Mouse (Mus musculus): ENCODE results near the gene Hspg2. TPM values are rescaled to one million over a fixed set of nuclear protein-coding genes. Genes with fewer than 3 reads are reported as not detected.

The Hspg2 gene
- polyA plus RNA-seq, 1 experiment from 2014 or later = 34.2 TPM

GRCm38 (mm10) chr4:137449132-137449531 is 19.4 kb upstream of the Hspg2 start:
- Histone ChIP-seq H3K27me3 (no peaks in the 10 kb centered on the region), H3K4me3 (replicated peaks) (no peak overlapping the region), H3K9ac (no peak overlapping the region), H3K9me3 (replicated peaks) (no peaks in the 10 kb centered on the region), H3K36me3 (no peaks in the 10 kb centered on the region), H3K4me2 (no peak overlapping the region), H3K27ac (peak overlapping the region; percentile 33; the same call in 1 of the 2 replicates), H3K4me1 (peaks cover 23% of the 10 kb centered on the region)
- WGBS = 64% methylated on average over 2 of the region's 2 CpGs
- no peak for ATAC-seq (replicated peaks; ENCODE audit: low FRiP score)

GRCm38 (mm10) chr4:137449715-137450114 is 18.9 kb upstream of the Hspg2 start:
- H3K4me2 ChIP-seq = no peak overlapping the region
- H3K27me3 ChIP-seq = no peaks in the 10 kb centered on the region
- H3K36me3 ChIP-seq = no peaks in the 10 kb centered on the region
- H3K4me3 ChIP-seq (replicated peaks) = no peak overlapping the region
- ATAC-seq (replicated peaks; ENCODE audit: low FRiP score) = no peak
- H3K9me3 ChIP-seq (replicated peaks) = no peaks in the 10 kb centered on the region
- H3K9ac ChIP-seq = no peak overlapping the region
- H3K27ac ChIP-seq = no peak overlapping the region
- peaks cover 23% of the 10 kb centered on the region for H3K4me1 ChIP-seq
- WGBS = 79% methylated on average over 10 of the region's 10 CpGs

GRCm38 (mm10) chr4:137452190-137452589 is 16.4 kb upstream of the Hspg2 start:
- Histone ChIP-seq H3K27me3 (no peaks in the 10 kb centered on the region), H3K9me3 (replicated peaks) (no peaks in the 10 kb centered on the region), H3K36me3 (no peaks in the 10 kb centered on the region), H3K4me2 (no peak overlapping the region), H3K27ac (no peak overlapping the region), H3K9ac (no peak overlapping the region), H3K4me3 (replicated peaks) (no peak overlapping the region), H3K4me1 (peaks cover 23% of the 10 kb centered on the region)
- WGBS = 93% methylated on average over 6 of the region's 6 CpGs
- no peak for ATAC-seq (replicated peaks; ENCODE audit: low FRiP score)

- Histone ChIP-seq H3K4me2 (no peak within 1 kb of the TSS), H3K4me1 (peaks cover 19% of the 10 kb centered on the region), H3K36me3 (no peaks in the 10 kb centered on the region), H3K27me3 (no peaks in the 10 kb centered on the region), H3K9me3 (replicated peaks) (no peaks in the 10 kb centered on the region), H3K9ac (no peak within 1 kb of the TSS), H3K27ac (no peak within 1 kb of the TSS), H3K4me3 (replicated peaks) (no peak within 1 kb of the TSS)
- WGBS = 72% methylated on average over 8 of the region's 8 CpGs
- ATAC-seq (replicated peaks; ENCODE audit: low FRiP score) = no peak
Observed at GRCm38 (mm10) chr4:137453234-137453767, 15.3 kb upstream of the Hspg2 start, which contains the start of gene 1700013G24Rik. 1700013G24Rik (plus strand) TSS chr4:137453284.

GRCm38 (mm10) chr4:137454582-137454981 is 14.0 kb upstream of the Hspg2 start:
- no peak for ATAC-seq (replicated peaks; ENCODE audit: low FRiP score)

GRCm38 (mm10) chr4:137456581-137456980 is 12.0 kb upstream of the Hspg2 start:
- no peaks in the 10 kb centered on the region for H3K9me3 ChIP-seq (replicated peaks)
- H3K27ac ChIP-seq = no peak overlapping the region
- WGBS = 76% methylated on average over 12 of the region's 12 CpGs
- no peaks in the 10 kb centered on the region for H3K36me3 ChIP-seq
- no peak for ATAC-seq (replicated peaks; ENCODE audit: low FRiP score)
- no peak overlapping the region for H3K9ac ChIP-seq
- no peak overlapping the region for H3K4me3 ChIP-seq (replicated peaks)
- H3K4me2 ChIP-seq = no peak overlapping the region
- H3K4me1 ChIP-seq = peaks cover 30% of the 10 kb centered on the region
- H3K27me3 ChIP-seq = no peaks in the 10 kb centered on the region

More at GRCm38 (mm10) chr4:137454582-137454981, 14.0 kb upstream of the Hspg2 start:
- Histone ChIP-seq H3K9me3 (replicated peaks) (no peaks in the 10 kb centered on the region), H3K27ac (no peak overlapping the region), H3K9ac (no peak overlapping the region), H3K27me3 (no peaks in the 10 kb centered on the region), H3K4me1 (peaks cover 20% of the 10 kb centered on the region), H3K4me2 (no peak overlapping the region), H3K4me3 (replicated peaks) (no peak overlapping the region), H3K36me3 (no peaks in the 10 kb centered on the region)
- WGBS = 92% methylated on average over 14 of the region's 14 CpGs

GRCm38 (mm10) chr4:137457292-137457691 is 11.3 kb upstream of the Hspg2 start:
- Histone ChIP-seq H3K4me1 (peaks cover 37% of the 10 kb centered on the region), H3K27me3 (no peaks in the 10 kb centered on the region), H3K4me3 (replicated peaks) (no peak overlapping the region), H3K36me3 (no peaks in the 10 kb centered on the region), H3K9me3 (replicated peaks) (no peaks in the 10 kb centered on the region), H3K4me2 (no peak overlapping the region), H3K27ac (no peak overlapping the region), H3K9ac (no peak overlapping the region)
- no peak for ATAC-seq (replicated peaks; ENCODE audit: low FRiP score)
- WGBS = 79% methylated on average over 4 of the region's 4 CpGs

- Histone ChIP-seq H3K4me1 (peaks cover 40% of the 10 kb centered on the region), H3K9ac (no peak overlapping the region), H3K4me3 (replicated peaks) (no peak overlapping the region), H3K9me3 (replicated peaks) (no peaks in the 10 kb centered on the region), H3K27ac (peak overlapping the region; percentile 27; the same call in 1 of the 2 replicates), H3K27me3 (no peaks in the 10 kb centered on the region), H3K36me3 (no peaks in the 10 kb centered on the region), H3K4me2 (no peak overlapping the region)
- 75% methylated on average over 9 of the region's 9 CpGs for WGBS
- ATAC-seq (replicated peaks; ENCODE audit: low FRiP score) = no peak
Observed at GRCm38 (mm10) chr4:137458310-137458709, 10.3 kb upstream of the Hspg2 start.

- no peak overlapping the region for H3K4me3 ChIP-seq (replicated peaks)
- H3K9me3 ChIP-seq (replicated peaks) = no peaks in the 10 kb centered on the region
- no peak overlapping the region for H3K9ac ChIP-seq
- H3K4me1 ChIP-seq = peaks cover 39% of the 10 kb centered on the region
- H3K27me3 ChIP-seq = no peaks in the 10 kb centered on the region
- H3K27ac ChIP-seq = peak overlapping the region; percentile 27; the same call in 1 of the 2 replicates
- 46% methylated on average over 5 of the region's 5 CpGs for WGBS
- 0 out of 2 replicates have a peak, but pooled peaks have one; percentile 12 for ATAC-seq (replicated peaks; ENCODE audit: low FRiP score)
- H3K36me3 ChIP-seq = no peaks in the 10 kb centered on the region
- H3K4me2 ChIP-seq = no peak overlapping the region
Observed at GRCm38 (mm10) chr4:137458861-137459260, 9.7 kb upstream of the Hspg2 start.

GRCm38 (mm10) chr4:137460676-137461075 is 7.9 kb upstream of the Hspg2 start:
- Histone ChIP-seq H3K4me1 (peaks cover 56% of the 10 kb centered on the region), H3K9ac (no peak overlapping the region), H3K27ac (peak overlapping the region; percentile 71), H3K4me2 (no peak overlapping the region), H3K36me3 (no peaks in the 10 kb centered on the region), H3K9me3 (replicated peaks) (no peaks in the 10 kb centered on the region), H3K4me3 (replicated peaks) (no peak overlapping the region), H3K27me3 (no peaks in the 10 kb centered on the region)
- 66% methylated on average over 14 of the region's 14 CpGs for WGBS
- no peak for ATAC-seq (replicated peaks; ENCODE audit: low FRiP score)

- Histone ChIP-seq H3K27me3 (no peaks in the 10 kb centered on the region), H3K36me3 (no peaks in the 10 kb centered on the region), H3K4me3 (replicated peaks) (no peak overlapping the region), H3K4me2 (no peak overlapping the region), H3K27ac (peak overlapping the region; percentile 71), H3K9ac (no peak overlapping the region), H3K9me3 (replicated peaks) (no peaks in the 10 kb centered on the region), H3K4me1 (peaks cover 59% of the 10 kb centered on the region)
- no peak for ATAC-seq (replicated peaks; ENCODE audit: low FRiP score)
- WGBS = 57% methylated on average over 4 of the region's 4 CpGs
Observed at GRCm38 (mm10) chr4:137461217-137461616, 7.4 kb upstream of the Hspg2 start.

GRCm38 (mm10) chr4:137461981-137462690 is 6.4 kb upstream of the Hspg2 start:
- no peaks in the 10 kb centered on the region for H3K9me3 ChIP-seq (replicated peaks)
- no peak for ATAC-seq (replicated peaks; ENCODE audit: low FRiP score)
- 72% methylated on average over 16 of the region's 16 CpGs for WGBS
- no peak overlapping the region for H3K9ac ChIP-seq
- no peak overlapping the region for H3K4me3 ChIP-seq (replicated peaks)
- peaks cover 65% of the 10 kb centered on the region for H3K4me1 ChIP-seq
- H3K4me2 ChIP-seq = no peak overlapping the region
- 0 out of 2 replicates have a peak overlapping the region, but pooled peaks have one; percentile 71 for H3K27ac ChIP-seq
- H3K36me3 ChIP-seq = no peaks in the 10 kb centered on the region
- H3K27me3 ChIP-seq = no peaks in the 10 kb centered on the region
